Comparison of ENCODE assay signal across 8 mouse cellular contexts in genomic region chr4:148984701-148985540, GRCm38 (mm10).
DNase-seq lines count a peak whose midpoint lies in the region; ATAC-seq and TF ChIP-seq lines count a peak whose summit lies in the region.

No protein-coding gene starts in this region.

- H3K9ac ChIP-seq in intestine, postnatal 0 days (ENCODE audit: low read depth, low read length): no peak overlapping the region
- no peak overlapping the region for H3K9ac ChIP-seq in intestine, embryonic 15.5 days
- H3K9ac ChIP-seq in embryonic facial prominence, embryonic 12.5 days: no peak overlapping the region
- H3K9ac ChIP-seq in hindbrain, postnatal 0 days (replicated peaks; ENCODE audit: low read length): no peak overlapping the region
- no peak overlapping the region for H3K9ac ChIP-seq in neural tube, embryonic 11.5 days (ENCODE audit: low read length)

- H3K9me3 ChIP-seq in intestine, postnatal 0 days (ENCODE audit: control insufficient read depth): no peaks in the 10 kb centered on the region
- H3K9me3 ChIP-seq in intestine, embryonic 15.5 days: no peaks in the 10 kb centered on the region
- no peaks in the 10 kb centered on the region for H3K9me3 ChIP-seq in embryonic facial prominence, embryonic 12.5 days
- no peaks in the 10 kb centered on the region for H3K9me3 ChIP-seq in hindbrain, postnatal 0 days (ENCODE audit: low read length)
- no peaks in the 10 kb centered on the region for H3K9me3 ChIP-seq in neural tube, embryonic 11.5 days (ENCODE audit: control insufficient read depth, low read length)

- no peak overlapping the region for H3K27ac ChIP-seq in intestine, postnatal 0 days (ENCODE audit: low read depth, low read length)
- H3K27ac ChIP-seq in intestine, embryonic 15.5 days: no peak overlapping the region
- peak overlapping the region; percentile 57 for H3K27ac ChIP-seq in embryonic facial prominence, embryonic 12.5 days
- H3K27ac ChIP-seq in hindbrain, postnatal 0 days: no peak overlapping the region
- H3K27ac ChIP-seq in neural tube, embryonic 11.5 days (ENCODE audit: low read depth, low read length): 0 out of 2 replicates have a peak overlapping the region, but pooled peaks have one; percentile 20
- H3K27ac ChIP-seq in thymus, adult 2 months (ENCODE audit: control insufficient read depth, insufficient read depth, low read length): no peak overlapping the region

- no peak for ATAC-seq in intestine, postnatal 0 days
- no peak for ATAC-seq in intestine, embryonic 15.5 days
- no peak for ATAC-seq in embryonic facial prominence, embryonic 12.5 days (ENCODE audit: insufficient number of reproducible peaks, insufficient read depth, low FRiP score, low TSS enrichment)
- ATAC-seq in hindbrain, postnatal 0 days: no peak
- no peak for ATAC-seq in neural tube, embryonic 11.5 days (ENCODE audit: insufficient read depth, low FRiP score, low TSS enrichment)
- no peak for ATAC-seq in inflammation-experienced regulatory T-cells, adult 6 months

- 0 out of 2 replicates have a peak, but pooled peaks cover 6% of the 10 kb centered on the region for H3K4me1 ChIP-seq in intestine, postnatal 0 days (replicated peaks; ENCODE audit: control insufficient read depth, insufficient read depth, low read length)
- H3K4me1 ChIP-seq in intestine, embryonic 15.5 days (replicated peaks): peaks cover 21% of the 10 kb centered on the region
- peaks cover 40% of the 10 kb centered on the region for H3K4me1 ChIP-seq in embryonic facial prominence, embryonic 12.5 days
- peaks cover 14% of the 10 kb centered on the region; the same call in 1 of the 2 replicates for H3K4me1 ChIP-seq in hindbrain, postnatal 0 days (ENCODE audit: insufficient read depth, low read length)
- H3K4me1 ChIP-seq in neural tube, embryonic 11.5 days (ENCODE audit: control insufficient read depth, insufficient read depth, low read length): peaks cover 38% of the 10 kb centered on the region
- H3K4me1 ChIP-seq in thymus, adult 2 months (replicated peaks; ENCODE audit: control insufficient read depth, insufficient read depth, low read length): no peaks in the 10 kb centered on the region

- no peak for TF ChIP-seq POLR2A in thymus, adult 2 months (IDR thresholded peaks at IDR 0.05; ENCODE audit: control insufficient read depth, extremely low read depth, insufficient read depth, low read length, poor library complexity)

- no peak overlapping the region for H3K4me3 ChIP-seq in intestine, postnatal 0 days (ENCODE audit: low read depth, low read length)
- H3K4me3 ChIP-seq in intestine, embryonic 15.5 days (replicated peaks): no peak overlapping the region
- no peak overlapping the region for H3K4me3 ChIP-seq in embryonic facial prominence, embryonic 12.5 days
- H3K4me3 ChIP-seq in hindbrain, postnatal 0 days (ENCODE audit: low read length): no peak overlapping the region
- H3K4me3 ChIP-seq in neural tube, embryonic 11.5 days (ENCODE audit: low read depth, low read length): no peak overlapping the region
- no peak overlapping the region for H3K4me3 ChIP-seq in thymus, adult 2 months (ENCODE audit: control insufficient read depth, insufficient read depth, low read length)

- H3K4me2 ChIP-seq in intestine, postnatal 0 days (replicated peaks; ENCODE audit: low read depth): no peak overlapping the region
- H3K4me2 ChIP-seq in intestine, embryonic 15.5 days (replicated peaks): no peak overlapping the region
- H3K4me2 ChIP-seq in embryonic facial prominence, embryonic 12.5 days (replicated peaks): no peak overlapping the region; the same call in 1 of the 2 replicates
- no peak overlapping the region for H3K4me2 ChIP-seq in hindbrain, postnatal 0 days (ENCODE audit: low read depth, low read length)
- H3K4me2 ChIP-seq in neural tube, embryonic 11.5 days (ENCODE audit: low read depth): no peak overlapping the region

- TF ChIP-seq CTCF in intestine, postnatal 0 days (IDR thresholded peaks at IDR 0.05; ENCODE audit: low read depth): 0 out of 2 replicates have a peak, but pooled peaks have one; percentile 5
- peak; percentile 12; the same call in 1 of the 2 replicates for TF ChIP-seq CTCF in hindbrain, postnatal 0 days (IDR thresholded peaks at IDR 0.05; ENCODE audit: low read depth)
- TF ChIP-seq CTCF in thymus, adult 2 months (IDR thresholded peaks at IDR 0.05; ENCODE audit: borderline replicate concordance, control insufficient read depth, extremely low read depth, insufficient read depth, low read length, poor library complexity): no peak

- H3K27me3 ChIP-seq in intestine, postnatal 0 days (replicated peaks; ENCODE audit: control insufficient read depth, insufficient read depth, low read length): no peaks in the 10 kb centered on the region
- H3K27me3 ChIP-seq in intestine, embryonic 15.5 days (replicated peaks): no peaks in the 10 kb centered on the region
- H3K27me3 ChIP-seq in embryonic facial prominence, embryonic 12.5 days: no peaks in the 10 kb centered on the region
- no peaks in the 10 kb centered on the region for H3K27me3 ChIP-seq in hindbrain, postnatal 0 days (ENCODE audit: insufficient read depth, low read length)
- H3K27me3 ChIP-seq in neural tube, embryonic 11.5 days (ENCODE audit: control insufficient read depth, insufficient read depth, low read length): no peaks in the 10 kb centered on the region
- no peaks in the 10 kb centered on the region for H3K27me3 ChIP-seq in thymus, adult 2 months (ENCODE audit: control insufficient read depth, insufficient read depth, low read length)

- peak; percentile 41 for DNase-seq in hindbrain, postnatal 0 days (ENCODE audit: low spot score)
- DNase-seq in neural tube, embryonic 11.5 days (ENCODE audit: low spot score): no peak
- no peak for DNase-seq in thymus, adult 2 months
- no peak for DNase-seq in adrenal gland, postnatal 4 days (ENCODE audit: low spot score in 2 of 2)

- 75% methylated on average over 19 of the region's 19 CpGs for WGBS in intestine, postnatal 0 days
- 65% methylated on average over 19 of the region's 19 CpGs for WGBS in intestine, embryonic 15.5 days
- 22% methylated on average over 19 of the region's 19 CpGs for WGBS in embryonic facial prominence, embryonic 12.5 days
- WGBS in hindbrain, postnatal 0 days: 64% methylated on average over 19 of the region's 19 CpGs
- 63% methylated on average over 19 of the region's 19 CpGs for WGBS in neural tube, embryonic 11.5 days
- WGBS in thymus, adult 2 months: 96% methylated on average over 19 of the region's 19 CpGs

- H3K36me3 ChIP-seq in intestine, postnatal 0 days (ENCODE audit: control insufficient read depth, insufficient read depth): peaks cover 13% of the 10 kb centered on the region; the same call in 1 of the 2 replicates
- H3K36me3 ChIP-seq in intestine, embryonic 15.5 days: 0 out of 2 replicates have a peak, but pooled peaks cover 3% of the 10 kb centered on the region
- H3K36me3 ChIP-seq in embryonic facial prominence, embryonic 12.5 days: no peaks in the 10 kb centered on the region
- no peaks in the 10 kb centered on the region for H3K36me3 ChIP-seq in hindbrain, postnatal 0 days (ENCODE audit: insufficient read depth, low read length)
- no peaks in the 10 kb centered on the region for H3K36me3 ChIP-seq in neural tube, embryonic 11.5 days (ENCODE audit: control insufficient read depth, insufficient read depth, low read length)
- no peaks in the 10 kb centered on the region for H3K36me3 ChIP-seq in thymus, adult 2 months (ENCODE audit: control insufficient read depth, insufficient read depth, low read length)

Comparison
In these comparisons a context has a peak if more than half of its experiments do, and no peak if none do; other contexts are left out.
1. H3K27ac ChIP-seq: peak in embryonic facial prominence, embryonic 12.5 days (single experiment) and neural tube, embryonic 11.5 days (single experiment); none in intestine, postnatal 0 days (single experiment), intestine, embryonic 15.5 days (single experiment), hindbrain, postnatal 0 days (single experiment) and thymus, adult 2 months (single experiment).